Comparison of ENCODE assay signal across 9 mouse cellular contexts in the genomic region with DNA sequence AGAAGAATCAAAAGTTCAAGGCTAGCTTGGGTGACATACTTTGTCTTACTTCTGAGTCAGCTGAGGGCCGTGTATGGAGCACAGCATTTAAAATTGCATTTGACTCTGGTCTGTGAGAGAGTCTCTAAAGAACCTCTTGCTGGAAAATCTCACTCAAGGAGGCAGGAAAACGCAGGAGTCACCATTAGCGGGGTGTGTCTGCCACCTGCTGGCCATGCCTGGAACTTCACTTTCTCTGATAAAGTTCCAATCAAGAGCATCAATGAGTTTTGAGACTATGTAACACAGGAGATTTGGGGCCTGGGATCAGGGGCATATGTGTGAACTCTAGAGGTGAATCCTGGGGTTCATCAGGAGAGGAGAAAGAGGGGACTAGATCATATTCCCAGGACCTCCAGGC.
A peak's percentile ranks its signal among the peaks of the same experiment; 100 is the strongest.
DNase-seq lines count a peak whose midpoint lies in the region; ATAC-seq and TF ChIP-seq lines count a peak whose summit lies in the region.
"Had no signal": no experiment of that assay in that cellular context is flagged by ENCODE, and none has a peak within 500 bp of the region (broad histone marks: within the 10 kb centered on the region; RNA-seq: fewer than 3 reads in every experiment).

No protein-coding gene starts in this region.

- peaks cover 6% of the 10 kb centered on the region for H3K9me3 ChIP-seq in heart, embryonic 12.5 days (replicated peaks)
- H3K9me3 ChIP-seq in E14TG2a.4 (ENCODE audit: low read length), result peaks cover 24% of the 10 kb centered on the region
- H3K9me3 ChIP-seq: midbrain, embryonic 12.5 days had no signal

- H3K36me3 ChIP-seq in heart, embryonic 12.5 days, result peaks cover 13% of the 10 kb centered on the region
- H3K36me3 ChIP-seq in E14TG2a.4 (ENCODE audit: insufficient read depth, low read length), result no peaks in the 10 kb centered on the region
- H3K36me3 ChIP-seq: midbrain, embryonic 12.5 days had no signal

- H3K4me1 ChIP-seq in heart, embryonic 12.5 days (replicated peaks), result no peaks in the 10 kb centered on the region; the same call in 1 of the 2 replicates
- peaks cover 29% of the 10 kb centered on the region for H3K4me1 ChIP-seq in E14TG2a.4 (replicated peaks; ENCODE audit: low read depth, low read length)
- H3K4me1 ChIP-seq: midbrain, embryonic 12.5 days had no signal

- WGBS in heart, embryonic 12.5 days, result 3% methylated on average over 3 of the region's 3 CpGs

- no peak for ATAC-seq in heart, embryonic 12.5 days (ENCODE audit: insufficient number of reproducible peaks, low FRiP score)
- 0 out of 2 replicates have a peak, but pooled peaks have one; percentile 42 for ATAC-seq in megakaryocyte-erythroid progenitor cell, adult 5-6 weeks (replicated peaks; ENCODE audit: low FRiP score, low TSS enrichment, poor library complexity, severe bottlenecking)

- peak; percentile 87 for TF ChIP-seq CTCF in E14TG2a.4 (conservative IDR thresholded peaks at IDR 0.05; ENCODE audit: low read length)

- no peak overlapping the region for H3K4me2 ChIP-seq in heart, embryonic 12.5 days
- H3K4me2 ChIP-seq: midbrain, embryonic 12.5 days had no signal

- H3K27me3 ChIP-seq in heart, embryonic 12.5 days (replicated peaks), result no peaks in the 10 kb centered on the region
- H3K27me3 ChIP-seq in E14TG2a.4 (ENCODE audit: insufficient read depth, low read length), result no peaks in the 10 kb centered on the region; the same call in 1 of the 2 replicates
- H3K27me3 ChIP-seq: midbrain, embryonic 12.5 days had no signal

- no peak overlapping the region for H3K4me3 ChIP-seq in heart, embryonic 12.5 days
- no peak overlapping the region for H3K4me3 ChIP-seq in E14TG2a.4 (replicated peaks; ENCODE audit: low read length)
- H3K4me3 ChIP-seq: midbrain, embryonic 12.5 days had no signal

- no peak overlapping the region for H3K9ac ChIP-seq in heart, embryonic 12.5 days
- H3K9ac ChIP-seq: midbrain, embryonic 12.5 days had no signal

- DNase-seq in heart, adult 8-10 months (ENCODE audit: low spot score), result peak; percentile 29
- peak; percentile 51 for DNase-seq in c-Kit-positive CD71-negative TER-119-negative erythroid progenitor cells, embryonic 14.5 days (ENCODE audit: low read depth)
- peak; percentile 72 to 77 for DNase-seq in frontal cortex, postnatal 25 days (ENCODE audit: low spot score in 2 of 2)
- peak; percentile 83 to 87 for DNase-seq in layer of hippocampus, postnatal 10 days (ENCODE audit: low spot score in 2 of 2)
- peak; percentile 49 for DNase-seq in testis, postnatal 14 days (ENCODE audit: low spot score)

- H3K27ac ChIP-seq in heart, embryonic 12.5 days (ENCODE audit: poor library complexity, severe bottlenecking), result no peak overlapping the region
- H3K27ac ChIP-seq: midbrain, embryonic 12.5 days had no signal

Comparison
In these comparisons a context has a peak if more than half of its experiments do, and no peak if none do; other contexts are left out.
1. DNase-seq: peak in every context shown above with its lines; median percentile 85 in layer of hippocampus, postnatal 10 days; 74 in frontal cortex, postnatal 25 days; 51 in c-Kit-positive CD71-negative TER-119-negative erythroid progenitor cells, embryonic 14.5 days; 49 in testis, postnatal 14 days; 29 in heart, adult 8-10 months.